Mouse (Mus musculus): ENCODE results near the gene Atp1b3. TPM values are rescaled to one million over a fixed set of nuclear protein-coding genes. Genes with fewer than 3 reads are reported as not detected.

Gene Atp1b3
- polyA plus RNA-seq (2014; fragmentation: Illumina TruSeq; extraction: RNeasy Lipid Tissue Mini Kit (QIAGEN cat#74804)), result 566 TPM

DNA sequence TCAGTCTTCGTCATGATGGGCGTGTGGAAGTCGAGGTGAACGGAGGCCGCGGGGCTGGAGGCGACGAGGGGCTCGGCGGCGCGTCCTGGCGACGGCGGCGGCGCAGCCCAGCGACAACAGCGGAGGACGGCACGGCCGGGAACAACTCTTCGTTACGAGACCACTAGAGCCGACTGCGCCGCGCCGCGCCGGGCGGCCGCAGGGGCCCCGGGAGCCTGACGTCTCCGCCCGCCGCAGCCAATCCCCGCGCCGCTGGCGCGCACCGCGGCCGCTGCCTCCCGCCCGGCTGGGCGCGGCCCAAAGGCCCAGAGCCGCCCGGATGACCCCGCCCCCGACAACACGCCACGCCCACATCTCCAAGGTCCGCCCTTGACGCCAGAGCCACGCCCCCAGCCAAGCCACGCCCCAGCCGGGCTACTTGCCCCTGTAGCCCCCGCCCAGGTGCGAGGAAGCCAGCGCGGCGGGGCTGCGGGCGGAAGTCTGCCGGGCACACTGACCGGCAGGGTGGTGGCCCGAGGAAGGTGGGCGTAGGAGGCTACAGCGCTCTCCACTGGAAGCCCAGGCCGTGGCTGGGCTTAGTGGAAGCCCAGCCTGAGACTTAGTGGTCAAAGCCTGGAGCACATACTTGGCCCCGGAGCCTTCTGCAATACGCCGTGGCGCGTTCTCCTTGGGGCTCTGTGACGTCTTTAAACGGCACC is at the start of gene Atp1b3:
Gene Atp1b3 (minus strand): TSS at position 302 of the 698 bp plus-strand sequence.

Other genes starting within 250 kb of the Atp1b3 start
- gene Gk5, start 245.1 kb downstream of the Atp1b3 start, polyA plus RNA-seq (2014; fragmentation: Illumina TruSeq; extraction: RNeasy Lipid Tissue Mini Kit (QIAGEN cat#74804)), result 22.2 TPM
- gene Tfdp2, start 168.2 kb downstream of the Atp1b3 start, polyA plus RNA-seq (2014; fragmentation: Illumina TruSeq; extraction: RNeasy Lipid Tissue Mini Kit (QIAGEN cat#74804)), result 158 TPM
- gene Rnf7, start 114.2 kb upstream of the Atp1b3 start, polyA plus RNA-seq (2014; fragmentation: Illumina TruSeq; extraction: RNeasy Lipid Tissue Mini Kit (QIAGEN cat#74804)), result 214 TPM
- gene Gm28729, start 160.8 kb upstream of the Atp1b3 start, polyA plus RNA-seq (2014; fragmentation: Illumina TruSeq; extraction: RNeasy Lipid Tissue Mini Kit (QIAGEN cat#74804)), result 2.9 TPM